Mouse (Mus musculus): ENCODE results near the gene Hhip. TPM values are rescaled to one million over a fixed set of nuclear protein-coding genes. Genes with fewer than 3 reads are reported as not detected.

Hhip gene
- total and polyA plus RNA-seq, 2 experiments from 2014 or later: 1.8 to 2.0 TPM

DNA sequence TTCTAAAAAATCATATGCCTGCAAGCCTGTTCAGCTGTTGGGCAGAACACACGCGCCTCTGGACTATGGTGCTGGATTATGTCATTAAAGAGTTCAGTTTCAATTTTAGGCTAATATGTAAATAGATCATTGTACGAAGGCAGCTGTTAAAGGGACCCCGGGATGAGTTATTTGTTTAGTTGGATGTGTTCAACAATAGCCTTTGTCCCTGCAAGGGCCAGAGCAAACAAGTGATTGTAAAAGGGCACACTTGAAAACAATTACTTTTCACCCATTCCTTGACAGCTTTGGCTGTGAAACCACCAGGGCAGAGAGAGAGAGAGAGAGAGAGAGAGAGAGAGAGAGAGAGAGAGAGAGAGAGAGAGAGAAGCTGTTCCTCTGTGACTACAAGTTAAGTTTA, 3.6 kb downstream of the Hhip start:
- Histone ChIP-seq H3K4me3 (ENCODE audit: low read depth, low read length) (no peak overlapping the region), H3K9me3 (ENCODE audit: low read length) (no peaks in the 10 kb centered on the region), H3K27ac (ENCODE audit: low read depth, low read length) (no peak overlapping the region), H3K9ac (no peak overlapping the region), H3K36me3 (ENCODE audit: insufficient read depth) (no peaks in the 10 kb centered on the region), H3K27me3 (ENCODE audit: insufficient read depth, low read length) (peaks cover 27% of the 10 kb centered on the region), H3K4me2 (ENCODE audit: low read depth) (no peak overlapping the region), H3K4me1 (ENCODE audit: insufficient read depth) (peaks cover 9% of the 10 kb centered on the region)
- TF ChIP-seq CTCF (IDR thresholded peaks at IDR 0.05; ENCODE audit: low read depth): no peak
- no peak for ATAC-seq
- WGBS: 18% methylated on average over 4 of the region's 4 CpGs
- no peak for DNase-seq

DNA sequence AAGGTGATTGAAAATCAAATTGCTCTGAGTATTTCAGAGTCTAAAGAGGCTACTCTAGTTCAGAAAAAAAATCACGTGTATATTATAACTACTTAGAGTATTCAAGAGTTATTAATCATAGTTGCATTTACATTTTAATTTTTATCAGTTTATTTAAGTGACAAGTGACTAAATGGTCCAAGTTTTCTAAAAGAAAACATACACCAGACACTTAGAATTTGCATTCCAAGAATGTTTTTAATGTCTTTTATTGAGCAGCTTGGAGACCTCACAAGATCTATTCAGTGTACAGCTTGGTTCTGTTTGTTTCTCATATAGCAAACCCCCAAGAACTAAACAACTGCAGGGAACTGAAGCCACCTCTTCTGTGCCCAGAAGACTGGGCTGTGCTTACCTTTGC, 5.0 kb downstream of the Hhip start:
- no peak overlapping the region for H3K9ac ChIP-seq
- no peak overlapping the region for H3K4me2 ChIP-seq (ENCODE audit: low read depth)
- no peak for TF ChIP-seq CTCF (IDR thresholded peaks at IDR 0.05; ENCODE audit: low read depth)
- no peaks in the 10 kb centered on the region for H3K36me3 ChIP-seq (ENCODE audit: insufficient read depth)
- H3K27me3 ChIP-seq (ENCODE audit: insufficient read depth, low read length): peaks cover 27% of the 10 kb centered on the region
- no peak overlapping the region for H3K27ac ChIP-seq (ENCODE audit: low read depth, low read length)
- DNase-seq (no peak), ATAC-seq (no peak)
- 84% methylated on average over 1 of the region's 1 CpGs for WGBS
- H3K9me3 ChIP-seq (ENCODE audit: low read length): no peaks in the 10 kb centered on the region
- H3K4me3 ChIP-seq (ENCODE audit: low read depth, low read length): no peak overlapping the region
- peaks cover 9% of the 10 kb centered on the region for H3K4me1 ChIP-seq (ENCODE audit: insufficient read depth)

GRCm38 (mm10) chr8:80051494-80051893, 6.3 kb downstream of the Hhip start:
- 33% methylated on average over 5 of the region's 5 CpGs for WGBS
- no peaks in the 10 kb centered on the region for H3K36me3 ChIP-seq (ENCODE audit: insufficient read depth)
- DNase-seq (no peak), ATAC-seq (no peak)
- no peak overlapping the region for H3K9ac ChIP-seq
- no peak overlapping the region for H3K4me3 ChIP-seq (ENCODE audit: low read depth, low read length)
- no peak overlapping the region for H3K4me2 ChIP-seq (ENCODE audit: low read depth)
- peaks cover 16% of the 10 kb centered on the region for H3K27me3 ChIP-seq (ENCODE audit: insufficient read depth, low read length)
- TF ChIP-seq CTCF (IDR thresholded peaks at IDR 0.05; ENCODE audit: low read depth): no peak
- H3K9me3 ChIP-seq (ENCODE audit: low read length): no peaks in the 10 kb centered on the region
- no peak overlapping the region for H3K27ac ChIP-seq (ENCODE audit: low read depth, low read length)
- H3K4me1 ChIP-seq (ENCODE audit: insufficient read depth): peaks cover 2% of the 10 kb centered on the region; the same call in 1 of the 2 replicates

DNA sequence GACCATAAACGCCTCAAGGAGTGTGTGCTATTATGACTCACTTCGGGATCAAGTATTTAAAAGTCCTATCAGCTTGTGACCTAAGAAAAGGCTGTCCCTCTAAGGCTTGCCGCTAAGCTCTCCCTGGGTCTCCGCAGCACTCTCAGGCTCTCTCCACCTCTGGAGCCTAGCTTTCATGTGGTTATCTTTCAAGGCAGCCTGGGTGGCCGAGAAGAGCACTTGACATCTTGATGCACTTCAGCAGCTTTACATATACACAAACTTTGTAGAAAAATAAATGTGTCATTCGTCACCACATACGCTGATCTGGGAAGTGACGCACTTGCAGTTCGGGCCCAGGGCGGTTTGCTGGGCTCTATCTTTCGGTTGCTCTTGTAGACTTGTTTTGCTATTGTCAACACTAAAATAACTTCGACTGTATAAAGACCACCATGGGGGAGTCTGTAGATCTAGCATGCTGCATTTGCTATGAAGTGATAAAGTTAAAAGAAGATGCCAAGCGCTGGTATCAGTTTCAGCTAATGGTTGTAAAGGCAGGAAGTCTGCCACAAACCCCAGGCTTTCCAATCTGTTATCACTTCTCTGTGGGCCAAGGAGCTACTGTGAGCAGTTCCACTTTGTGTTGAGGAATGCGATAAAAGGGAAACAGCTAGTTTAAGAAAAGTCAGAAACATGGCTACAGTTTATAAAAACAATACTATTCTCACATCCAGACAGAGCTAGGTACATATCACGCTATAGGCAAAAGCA, 8.4 kb downstream of the Hhip start:
- Histone ChIP-seq H3K9me3 (ENCODE audit: low read length) (no peaks in the 10 kb centered on the region), H3K36me3 (ENCODE audit: insufficient read depth) (no peaks in the 10 kb centered on the region), H3K4me3 (ENCODE audit: low read depth, low read length) (no peak overlapping the region), H3K27ac (ENCODE audit: low read depth, low read length) (no peak overlapping the region), H3K4me2 (ENCODE audit: low read depth) (no peak overlapping the region), H3K9ac (no peak overlapping the region), H3K27me3 (ENCODE audit: insufficient read depth, low read length) (peaks cover 6% of the 10 kb centered on the region; the same call in 1 of the 2 replicates), H3K4me1 (ENCODE audit: insufficient read depth) (no peaks in the 10 kb centered on the region)
- ATAC-seq (peak; percentile 61), DNase-seq (peak; percentile 32)
- 75% methylated on average over 15 of the region's 15 CpGs for WGBS
- TF ChIP-seq CTCF (IDR thresholded peaks at IDR 0.05; ENCODE audit: low read depth): no peak

DNA sequence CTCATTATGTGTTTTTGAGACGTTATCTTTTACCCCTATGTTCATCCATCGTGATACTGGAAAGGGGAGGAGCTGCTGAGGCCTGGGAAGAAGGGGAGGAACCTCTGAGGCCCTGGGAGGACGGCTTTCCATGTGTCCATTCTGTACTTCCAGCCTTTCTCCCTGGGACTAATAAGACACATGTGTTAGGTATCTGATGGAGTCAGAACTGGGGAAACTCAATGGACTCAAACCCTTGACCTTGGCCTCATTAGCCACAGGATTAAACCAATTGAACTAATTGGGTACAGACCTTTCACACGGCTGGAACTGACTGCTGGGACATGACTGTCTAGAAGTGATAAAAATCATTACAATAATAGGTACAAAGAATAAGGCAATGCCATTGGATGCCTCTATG, 9.6 kb downstream of the Hhip start:
- Histone ChIP-seq H3K9me3 (ENCODE audit: low read length) (no peaks in the 10 kb centered on the region), H3K9ac (no peak overlapping the region), H3K27me3 (ENCODE audit: insufficient read depth, low read length) (no peaks in the 10 kb centered on the region; the same call in 1 of the 2 replicates), H3K36me3 (ENCODE audit: insufficient read depth) (no peaks in the 10 kb centered on the region), H3K4me3 (ENCODE audit: low read depth, low read length) (no peak overlapping the region), H3K4me1 (ENCODE audit: insufficient read depth) (no peaks in the 10 kb centered on the region), H3K4me2 (ENCODE audit: low read depth) (no peak overlapping the region), H3K27ac (ENCODE audit: low read depth, low read length) (no peak overlapping the region)
- no peak for TF ChIP-seq CTCF (IDR thresholded peaks at IDR 0.05; ENCODE audit: low read depth)
- DNase-seq: no peak
- ATAC-seq: no peak
- 40% methylated on average over 4 of the region's 4 CpGs for WGBS

- H3K4me2 ChIP-seq (ENCODE audit: low read depth): no peak overlapping the region
- no peaks in the 10 kb centered on the region for H3K36me3 ChIP-seq (ENCODE audit: insufficient read depth)
- DNase-seq: no peak
- WGBS: 40% methylated on average over 4 of the region's 4 CpGs
- no peak overlapping the region for H3K27ac ChIP-seq (ENCODE audit: low read depth, low read length)
- no peaks in the 10 kb centered on the region for H3K27me3 ChIP-seq (ENCODE audit: insufficient read depth, low read length)
- TF ChIP-seq CTCF (IDR thresholded peaks at IDR 0.05; ENCODE audit: low read depth): no peak
- H3K4me1 ChIP-seq (ENCODE audit: insufficient read depth): no peaks in the 10 kb centered on the region
- no peaks in the 10 kb centered on the region for H3K9me3 ChIP-seq (ENCODE audit: low read length)
- no peak for ATAC-seq
- no peak overlapping the region for H3K4me3 ChIP-seq (ENCODE audit: low read depth, low read length)
- H3K9ac ChIP-seq: no peak overlapping the region
Measured at GRCm38 (mm10) chr8:80037644-80038253, 20.1 kb downstream of the Hhip start.

DNA sequence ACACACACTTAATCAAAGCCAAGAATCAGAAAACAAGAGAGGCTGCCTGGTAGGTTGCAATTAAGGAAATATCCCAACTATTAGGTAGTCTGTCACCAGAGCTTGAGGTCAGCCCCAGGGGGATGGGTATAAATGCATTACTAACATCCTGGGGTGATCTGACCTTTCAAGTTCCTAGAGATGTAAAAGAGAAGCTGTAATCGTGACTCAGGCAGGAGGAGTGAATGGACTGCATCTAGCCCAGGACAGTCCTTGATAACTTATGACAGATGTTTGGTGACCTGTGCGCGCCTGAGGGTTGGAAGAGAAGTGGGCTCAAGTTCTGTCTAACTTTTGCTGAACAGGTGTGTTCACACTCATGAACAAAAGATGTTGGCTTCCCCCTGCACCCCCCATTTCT, 25.2 kb downstream of the Hhip start:
- Histone ChIP-seq H3K27me3 (ENCODE audit: insufficient read depth, low read length) (no peaks in the 10 kb centered on the region), H3K4me1 (ENCODE audit: insufficient read depth) (no peaks in the 10 kb centered on the region), H3K9ac (no peak overlapping the region), H3K36me3 (ENCODE audit: insufficient read depth) (no peaks in the 10 kb centered on the region), H3K27ac (ENCODE audit: low read depth, low read length) (no peak overlapping the region), H3K9me3 (ENCODE audit: low read length) (no peaks in the 10 kb centered on the region), H3K4me2 (ENCODE audit: low read depth) (no peak overlapping the region), H3K4me3 (ENCODE audit: low read depth, low read length) (no peak overlapping the region)
- DNase-seq: no peak
- no peak for TF ChIP-seq CTCF (IDR thresholded peaks at IDR 0.05; ENCODE audit: low read depth)
- WGBS: 53% methylated on average over 3 of the region's 3 CpGs
- no peak for ATAC-seq

All from forebrain, postnatal 0 days (tissue).